Mouse (Mus musculus) MEL (cell line): ENCODE results near the gene Adar. TPM values are rescaled to one million over a fixed set of nuclear protein-coding genes. Genes with fewer than 3 reads are reported as not detected.

Experiments used
- DNase-seq: peaks from one replicate; pipeline ENCODE4 v3.0.0; 2011; ENCODE audit warnings: low read depth, low spot score
- H3K27ac ChIP-seq: 2 replicates; pipeline ENCODE4 v1.5.1; 2012; ENCODE audit warnings: low read depth, mild to moderate bottlenecking, control low read depth, low read length, moderate library complexity; ENCODE audit not compliant: control insufficient read depth
- H3K27me3 ChIP-seq, 2 experiments: fragments of 150-350 bp in 1 of 2; sonication (generic) in 1 of 2; 2 replicates each; pipeline ENCODE4 v1.6.1; 2012; ENCODE audit warnings: low read length in 2 of 2, mild to moderate bottlenecking in 2 of 2, improper control_type of control experiment in 1 of 2, moderate library complexity in 1 of 2; ENCODE audit not compliant: insufficient read depth in 2 of 2, control insufficient read depth in 1 of 2
- H3K36me3 ChIP-seq, 2 experiments: 2 replicates each; pipeline ENCODE4 v1.6.1; 2012 to 2014; ENCODE audit warnings: low read length in 2 of 2, improper control_type of control experiment in 1 of 2, inconsistent platforms in 1 of 2, mild to moderate bottlenecking in 1 of 2; ENCODE audit not compliant: insufficient read depth in 2 of 2, control insufficient read depth in 1 of 2
- H3K4me1 ChIP-seq, 2 experiments: fragments of 150-350 bp in 1 of 2; sonication (generic) in 1 of 2; 2 replicates each; pipeline ENCODE4 v1.6.1; 2012; ENCODE audit warnings: low read length in 2 of 2, improper control_type of control experiment in 1 of 2, mild to moderate bottlenecking in 1 of 2; ENCODE audit not compliant: insufficient read depth in 2 of 2, control insufficient read depth in 1 of 2
- H3K4me3 ChIP-seq, 2 experiments: fragments of 150-350 bp in 1 of 2; sonication (generic) in 1 of 2; 2 replicates each; pipeline ENCODE4 v1.5.1; 2012; ENCODE audit warnings: low read depth in 2 of 2, low read length in 2 of 2, mild to moderate bottlenecking in 2 of 2, moderate library complexity in 2 of 2, control low read depth in 1 of 2, improper control_type of control experiment in 1 of 2; ENCODE audit not compliant: control insufficient read depth in 1 of 2, insufficient read depth in 1 of 2
- H3K79me2 ChIP-seq: 2 replicates; pipeline ENCODE4 v1.6.1; 2012; ENCODE audit warnings: mild to moderate bottlenecking, low read length, moderate library complexity; ENCODE audit not compliant: control insufficient read depth, poor library complexity, insufficient read depth
- H3K9ac ChIP-seq: 2 replicates; pipeline ENCODE4 v1.6.1; 2012; ENCODE audit warnings: low read depth, mild to moderate bottlenecking, control low read depth, low read length, moderate library complexity; ENCODE audit not compliant: control insufficient read depth, poor library complexity, severe bottlenecking
- H3K9me3 ChIP-seq: fragments of 150-350 bp; sonication (generic); replicated peaks from 2 replicates; pipeline ENCODE4 v1.6.1; 2012; ENCODE audit warnings: mild to moderate bottlenecking, low read length, improper control_type of control experiment, moderate library complexity; ENCODE audit not compliant: insufficient read depth
- CHD1 ChIP-seq: IDR thresholded peaks from 2 replicates; pipeline ENCODE4 v1.6.1; 2012; ENCODE audit warnings: low read depth, mild to moderate bottlenecking, inconsistent platforms, low read length, improper control_type of control experiment
- ELF1 ChIP-seq: IDR thresholded peaks from 2 replicates; pipeline ENCODE4 v1.6.1; 2014; ENCODE audit warnings: low read depth, mild to moderate bottlenecking, inconsistent platforms, low read length, improper control_type of control experiment, moderate library complexity
- EP300 ChIP-seq, 2 experiments: IDR thresholded peaks; 2 replicates each; pipeline ENCODE4 v1.6.1; 2011; ENCODE audit warnings: improper control_type of control experiment in 2 of 2, low read length in 2 of 2, low read depth in 1 of 2, mild to moderate bottlenecking in 1 of 2
- ETS1 ChIP-seq: IDR thresholded peaks from 2 replicates; pipeline ENCODE4 v1.6.1; 2012; ENCODE audit warnings: low read depth, mild to moderate bottlenecking, inconsistent platforms, low read length, improper control_type of control experiment, moderate library complexity
- GATA1 ChIP-seq: IDR thresholded peaks from 2 replicates; pipeline ENCODE4 v1.6.1; 2011; ENCODE audit warnings: low read depth, low read length, improper control_type of control experiment
- HCFC1 ChIP-seq: IDR thresholded peaks from 2 replicates; pipeline ENCODE4 v1.6.1; 2012; ENCODE audit warnings: low read depth, mild to moderate bottlenecking, inconsistent platforms, low read length, improper control_type of control experiment, moderate library complexity
- KAT2A ChIP-seq: conservative IDR thresholded peaks from 2 replicates; pipeline ENCODE4 v1.6.1; 2012; ENCODE audit warnings: low read depth, low read length, improper control_type of control experiment, inconsistent platforms
- MAX ChIP-seq: IDR thresholded peaks from 2 replicates; pipeline ENCODE4 v1.6.1; 2011; ENCODE audit warnings: low read length, improper control_type of control experiment
- MAZ ChIP-seq: IDR thresholded peaks from 2 replicates; pipeline ENCODE4 v1.6.1; 2012; ENCODE audit warnings: low read depth, mild to moderate bottlenecking, inconsistent platforms, low read length, improper control_type of control experiment
- MEF2A ChIP-seq: IDR thresholded peaks from 2 replicates; pipeline ENCODE4 v1.6.1; 2014; ENCODE audit warnings: low read depth, mild to moderate bottlenecking, inconsistent platforms, low read length, improper control_type of control experiment; ENCODE audit not compliant: poor library complexity, insufficient replicate concordance, severe bottlenecking; ENCODE audit errors: extremely low read depth
- MXI1 ChIP-seq: IDR thresholded peaks from 2 replicates; pipeline ENCODE4 v1.6.1; 2011; ENCODE audit warnings: mild to moderate bottlenecking, low read depth, low read length, improper control_type of control experiment
- MYB ChIP-seq: IDR thresholded peaks from 2 replicates; pipeline ENCODE4 v1.6.1; 2011; ENCODE audit warnings: mild to moderate bottlenecking, low read depth, low read length, improper control_type of control experiment
- MYC ChIP-seq: IDR thresholded peaks from 2 replicates; pipeline ENCODE4 v1.6.1; 2011; ENCODE audit warnings: low read depth, mild to moderate bottlenecking, low read length, improper control_type of control experiment, moderate library complexity
- NELFE ChIP-seq: IDR thresholded peaks from 2 replicates; pipeline ENCODE4 v1.6.1; 2011; ENCODE audit warnings: low read depth, low read length, improper control_type of control experiment
- NRF1 ChIP-seq: IDR thresholded peaks from 2 replicates; pipeline ENCODE4 v1.6.1; 2014; ENCODE audit warnings: low read depth, mild to moderate bottlenecking, inconsistent platforms, low read length, improper control_type of control experiment, moderate library complexity; ENCODE audit not compliant: poor library complexity, insufficient read depth, severe bottlenecking
- POLR2AphosphoS2 ChIP-seq: IDR thresholded peaks from 2 replicates; pipeline ENCODE4 v1.6.1; 2011; ENCODE audit warnings: low read length, improper control_type of control experiment
- POLR2AphosphoS5 ChIP-seq: IDR thresholded peaks from 2 replicates; pipeline ENCODE4 v1.6.1; 2012; ENCODE audit warnings: low read depth, borderline replicate concordance, mild to moderate bottlenecking, inconsistent platforms, low read length, moderate library complexity, mixed read lengths
- RAD21 ChIP-seq: IDR thresholded peaks from 2 replicates; pipeline ENCODE4 v1.6.1; 2011; ENCODE audit warnings: mild to moderate bottlenecking, low read depth, low read length, improper control_type of control experiment
- RCOR1 ChIP-seq: IDR thresholded peaks from 2 replicates; pipeline ENCODE4 v1.6.1; 2012; ENCODE audit warnings: low read depth, mild to moderate bottlenecking, inconsistent platforms, low read length, improper control_type of control experiment
- SIN3A ChIP-seq: IDR thresholded peaks from 2 replicates; pipeline ENCODE4 v1.6.1; 2012; ENCODE audit warnings: low read length, improper control_type of control experiment, inconsistent platforms
- SMC3 ChIP-seq: IDR thresholded peaks from 2 replicates; pipeline ENCODE4 v1.6.1; 2011; ENCODE audit warnings: low read depth, low read length, improper control_type of control experiment
- TBP ChIP-seq: IDR thresholded peaks from 2 replicates; pipeline ENCODE4 v1.8.0; 2011; ENCODE audit warnings: low read depth, low read length, improper control_type of control experiment
- TCF12 ChIP-seq: IDR thresholded peaks from 2 replicates; pipeline ENCODE4 v1.6.1; 2014; ENCODE audit warnings: low read depth, mild to moderate bottlenecking, inconsistent platforms, low read length, improper control_type of control experiment, moderate library complexity
- ZC3H11A ChIP-seq: IDR thresholded peaks from 2 replicates; pipeline ENCODE4 v1.6.1; 2012; ENCODE audit warnings: low read depth, mild to moderate bottlenecking, inconsistent platforms, low read length, improper control_type of control experiment
- polyA plus RNA-seq, 2 experiments: library from polyadenylated mRNA; stranded (reverse) in 1 of 2; unstranded in 1 of 2; fragments of >175 nt in 1 of 2; fragments of >200 nt in 1 of 2; gene quantifications; 2 replicates each; pipeline versions ENCODE4 v1.2.1 to v1.2.4; 2012; ENCODE audit warnings: low replicate concordance in 2 of 2, low read depth in 1 of 2; ENCODE audit not compliant: insufficient read length in 2 of 2, insufficient read depth in 1 of 2, missing spikeins in 1 of 2
- total RNA-seq: library from RNA; depleted of rRNA; stranded (reverse); fragments of 300-350 nt; gene quantifications from 2 replicates; pipeline ENCODE4 v1.2.3, GENCODE M21; 2012

The Adar gene
- total and polyA plus RNA-seq, 3 experiments: 26.7 to 124 (median 45.1) TPM

- no peak for DNase-seq
- Histone ChIP-seq H3K27ac (no peak overlapping the region), H3K36me3 (no peaks in the 10 kb centered on the region), H3K9me3 (no peaks in the 10 kb centered on the region), H3K9ac (no peak overlapping the region), H3K79me2 (no peaks in the 10 kb centered on the region), H3K4me3 (no peak overlapping the region)
- TF ChIP-seq ELF1: no peak
- no peak for TF ChIP-seq MEF2A
- no peak for TF ChIP-seq HCFC1
- no peak for TF ChIP-seq KAT2A
- TF ChIP-seq NRF1: no peak
- TF ChIP-seq MAZ: no peak
- TF ChIP-seq SIN3A: no peak
- TF ChIP-seq SMC3: no peak
- no peak for TF ChIP-seq POLR2AphosphoS2
- no peak for TF ChIP-seq ETS1
- TF ChIP-seq RAD21: no peak
- TF ChIP-seq, all 39 proteins: peak for 0
- Histone ChIP-seq H3K4me1 (no peaks in the 10 kb centered on the region), H3K27me3 (peaks cover 22 to 39% of the 10 kb centered on the region in 2 experiments)
Measured at GRCm38 (mm10) chr3:89696152-89696821, 18.5 kb upstream of the Adar start.

GRCm38 (mm10) chr3:89698958-89699357 is 15.9 kb upstream of the Adar start:
- no peaks in the 10 kb centered on the region for H3K79me2 ChIP-seq
- H3K4me3 ChIP-seq: no peak overlapping the region
- H3K27me3 ChIP-seq: peaks cover 26 to 53% of the 10 kb centered on the region in 2 experiments
- H3K9ac ChIP-seq: no peak overlapping the region
- H3K27ac ChIP-seq: no peak overlapping the region
- DNase-seq: no peak
- H3K4me1 ChIP-seq: no peaks in the 10 kb centered on the region
- H3K36me3 ChIP-seq: no peaks in the 10 kb centered on the region
- TF ChIP-seq TCF12 (no peak), TBP (no peak), CHD1 (no peak), GATA1 (no peak), POLR2AphosphoS5 (no peak), MAX (no peak), ZC3H11A (no peak), NELFE (no peak), MYC (no peak), MAZ (no peak), MYB (no peak), KAT2A (no peak), SIN3A (no peak), MXI1 (no peak), EP300 (IDR thresholded peaks at IDR 0.05; ENCODE audit: low read depth in 1 of 2, low read length in 2 of 2) (no peak), MEF2A (no peak), RCOR1 (no peak)
- H3K9me3 ChIP-seq: no peaks in the 10 kb centered on the region
